Mouse (Mus musculus) frontal cortex, postnatal 10 days (tissue): ENCODE results near the gene Slc25a10.
"Not testable (repeated sequence)": the region's sequence is repeated elsewhere in the genome, so short reads cannot be mapped to it uniquely, and the experiment has no call there.

Experiments used
- DNase-seq, 2 experiments: peaks; one replicate each; pipeline ENCODE4 v3.0.0; 2022; ENCODE audit warnings: low spot score in 2 of 2, mixed read lengths in 1 of 2

Slc25a10 gene

GRCm38 (mm10) chr11:120510375-120511030 lies 18.9 kb downstream of the Slc25a10 start:
- DNase-seq: no peak

DNA sequence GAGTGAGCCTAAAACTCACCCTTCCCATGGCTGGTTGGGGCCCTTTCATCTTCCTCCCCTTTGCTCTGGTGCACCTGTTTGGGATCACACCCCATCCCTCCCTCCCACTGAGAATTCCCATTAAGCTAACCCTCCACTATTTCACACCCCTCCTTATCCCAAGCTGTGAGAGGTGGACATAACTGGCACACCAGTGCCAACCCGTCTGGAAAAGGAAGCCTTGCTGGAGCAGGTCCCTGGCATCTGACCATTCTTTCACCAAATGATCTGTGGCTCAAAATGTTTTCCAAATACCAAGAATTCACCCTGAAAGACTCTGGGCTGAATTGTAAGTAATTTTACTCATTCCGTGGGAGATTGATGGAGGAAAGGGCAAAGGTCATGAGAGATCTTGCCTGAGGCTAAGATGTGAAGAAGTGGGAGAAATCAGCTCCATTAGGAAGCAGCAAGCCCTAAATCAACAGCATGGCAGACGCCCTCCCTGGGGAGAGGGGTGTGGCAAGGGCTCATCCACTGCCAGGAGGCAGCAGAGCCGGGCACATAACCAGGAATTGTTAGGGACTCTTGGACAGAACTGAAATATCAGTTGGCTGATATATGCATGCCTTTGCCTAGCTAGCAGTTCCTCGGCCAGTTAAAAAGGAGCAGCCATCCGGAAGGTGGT lies 21.3 kb downstream of the Slc25a10 start:
- DNase-seq: no peak

- DNase-seq: not testable (repeated sequence)
Observed at GRCm38 (mm10) chr11:120514262-120514661, 22.6 kb downstream of the Slc25a10 start.

DNA sequence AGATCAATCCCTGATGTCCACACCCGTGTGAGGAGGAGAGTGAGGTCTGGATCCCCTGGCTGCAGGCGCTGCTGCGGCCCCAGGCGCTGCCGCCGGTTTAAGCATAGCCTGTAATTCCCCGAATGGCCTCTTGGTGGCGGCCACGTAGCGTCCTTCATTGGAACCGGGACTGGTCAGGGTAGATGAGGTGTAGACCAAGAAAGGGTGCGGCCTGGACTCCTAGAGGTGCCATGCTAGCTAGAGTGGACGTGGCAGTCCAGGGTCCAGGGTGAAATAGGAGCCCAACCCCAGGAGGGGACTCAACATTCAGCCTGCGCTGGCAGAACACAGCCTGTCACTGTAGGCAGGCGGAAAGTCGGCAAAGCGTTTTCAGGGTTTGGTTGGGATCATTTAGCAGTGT lies 24.0 kb downstream of the Slc25a10 start:
- peak; percentile 52 to 78 for DNase-seq

DNA sequence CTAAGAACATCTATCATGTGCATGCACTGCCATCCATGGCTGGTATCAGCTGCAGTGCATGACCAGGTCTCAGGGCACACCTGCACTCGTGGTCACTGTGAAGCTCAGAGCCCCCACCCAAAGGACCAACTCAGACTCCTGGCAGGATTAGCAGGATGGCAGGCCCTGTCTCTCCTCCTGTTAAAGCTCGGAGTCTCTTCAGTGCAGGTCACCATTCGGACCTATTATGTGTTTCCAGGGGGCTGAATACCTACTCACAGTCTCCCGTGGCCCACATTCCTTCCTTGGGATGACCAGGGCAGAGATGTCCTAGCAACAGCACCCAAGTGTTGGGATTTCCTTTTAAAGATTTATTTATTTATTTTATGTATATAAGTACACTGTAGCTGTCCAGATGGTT lies 25.5 kb downstream of the Slc25a10 start:
- no peak for DNase-seq

DNA sequence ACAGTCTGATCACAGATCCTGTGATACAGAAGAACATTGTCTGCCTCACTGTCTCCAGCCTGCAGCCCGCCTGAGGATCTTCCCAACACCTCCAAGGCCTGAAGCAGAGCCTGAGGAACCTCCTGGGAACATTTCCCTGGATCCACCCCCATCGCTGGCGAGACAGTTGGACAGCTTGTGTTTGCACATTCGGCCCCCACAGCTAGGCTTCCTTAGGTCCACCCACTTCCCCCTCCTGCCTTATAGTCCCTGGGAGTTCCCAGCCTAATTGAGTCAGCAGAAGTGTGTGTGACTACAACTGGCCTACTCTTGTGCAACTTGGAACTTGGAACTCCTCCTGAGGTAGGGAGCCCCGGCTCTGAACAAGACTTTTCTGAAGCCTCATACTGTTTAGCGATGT lies 26.4 kb downstream of the Slc25a10 start:
- DNase-seq: peak; percentile 46 to 64

DNA sequence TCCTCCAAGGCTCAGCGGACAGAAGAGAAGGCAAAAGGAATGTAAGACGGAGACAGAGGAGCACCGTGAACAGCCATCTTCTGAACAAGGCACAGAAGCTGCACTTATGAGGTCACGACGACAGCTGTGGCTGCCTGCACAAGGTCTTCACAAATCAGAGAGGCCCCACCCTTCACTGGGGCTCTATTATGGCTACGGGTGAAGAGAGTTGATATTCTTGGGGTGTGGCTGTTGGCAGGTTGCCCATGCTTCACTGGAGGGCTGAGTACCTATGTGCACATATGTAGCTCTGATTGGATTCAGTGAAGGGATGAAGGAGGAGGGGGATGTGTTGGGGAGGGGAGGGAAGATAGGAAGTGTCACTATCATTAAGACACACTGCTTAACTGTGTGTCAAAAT lies 26.9 kb downstream of the Slc25a10 start:
- no peak for DNase-seq

- no peak for DNase-seq
Observed at GRCm38 (mm10) chr11:120519738-120520137, 28.1 kb downstream of the Slc25a10 start.

DNA sequence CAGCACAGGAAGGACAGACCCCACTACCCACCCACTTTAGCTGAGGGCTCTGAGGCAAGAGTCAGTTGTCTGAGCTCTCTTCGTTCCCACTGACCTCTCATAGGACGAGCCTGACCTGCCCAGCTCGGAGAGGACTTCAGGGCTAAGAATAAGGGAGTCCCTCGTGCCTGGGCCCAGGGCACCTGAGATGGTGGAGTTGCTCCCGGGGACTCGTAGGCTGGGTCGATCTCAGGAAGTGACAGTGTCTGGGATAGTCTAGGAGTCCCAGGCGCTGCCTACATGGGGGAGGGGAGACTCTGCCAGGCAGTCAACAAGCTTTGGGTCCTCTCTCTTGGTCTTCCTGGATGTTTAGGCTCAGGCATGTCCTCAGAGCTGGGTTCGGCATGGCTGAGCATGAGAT lies 28.9 kb downstream of the Slc25a10 start:
- DNase-seq: no peak

GRCm38 (mm10) chr11:120520967-120521540 lies 29.4 kb downstream of the Slc25a10 start:
- DNase-seq: no peak

DNA sequence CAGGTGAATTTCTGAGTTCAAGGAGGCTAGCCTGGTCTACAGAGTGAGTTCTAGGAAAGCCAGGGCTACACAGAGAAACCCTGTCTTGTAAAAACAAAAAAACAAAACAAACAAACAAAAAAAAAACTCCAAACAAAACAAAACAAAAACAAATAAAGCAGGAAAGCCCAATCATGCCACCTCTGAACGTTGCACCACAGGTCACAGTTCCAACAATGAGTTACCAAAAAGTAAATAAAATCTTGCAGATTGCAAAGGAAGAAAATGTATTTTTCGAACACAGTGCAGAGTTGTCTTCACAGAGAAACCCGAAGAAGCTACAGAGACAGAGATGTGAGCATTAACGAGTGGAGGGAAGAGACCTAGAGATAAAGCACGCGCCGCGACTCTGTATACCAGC lies 30.9 kb downstream of the Slc25a10 start:
- no peak for DNase-seq

GRCm38 (mm10) chr11:120525959-120526358 lies 34.3 kb downstream of the Slc25a10 start:
- no peak for DNase-seq

GRCm38 (mm10) chr11:120527690-120528354 lies 36.2 kb downstream of the Slc25a10 start:
- no peak for DNase-seq

DNA sequence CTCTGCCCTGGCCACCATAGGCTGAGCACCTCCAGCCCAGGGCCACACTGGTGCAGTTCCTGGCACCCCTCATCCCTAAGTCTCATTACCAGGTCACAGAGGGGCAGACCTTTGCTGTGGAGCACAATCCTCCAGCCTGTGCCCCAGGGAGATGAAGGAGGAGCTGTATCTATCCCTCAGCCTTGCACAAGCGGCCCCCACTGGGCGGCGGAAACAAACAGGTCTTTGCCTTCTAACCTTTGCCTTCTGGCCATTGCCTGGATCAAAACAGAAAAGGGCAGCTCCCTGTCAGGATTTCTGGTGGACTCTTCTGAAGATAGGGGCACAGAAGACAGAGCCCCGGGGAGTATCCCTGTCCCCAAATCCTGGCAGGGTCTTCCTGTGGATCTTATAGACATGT lies 37.3 kb downstream of the Slc25a10 start:
- no peak for DNase-seq

DNA sequence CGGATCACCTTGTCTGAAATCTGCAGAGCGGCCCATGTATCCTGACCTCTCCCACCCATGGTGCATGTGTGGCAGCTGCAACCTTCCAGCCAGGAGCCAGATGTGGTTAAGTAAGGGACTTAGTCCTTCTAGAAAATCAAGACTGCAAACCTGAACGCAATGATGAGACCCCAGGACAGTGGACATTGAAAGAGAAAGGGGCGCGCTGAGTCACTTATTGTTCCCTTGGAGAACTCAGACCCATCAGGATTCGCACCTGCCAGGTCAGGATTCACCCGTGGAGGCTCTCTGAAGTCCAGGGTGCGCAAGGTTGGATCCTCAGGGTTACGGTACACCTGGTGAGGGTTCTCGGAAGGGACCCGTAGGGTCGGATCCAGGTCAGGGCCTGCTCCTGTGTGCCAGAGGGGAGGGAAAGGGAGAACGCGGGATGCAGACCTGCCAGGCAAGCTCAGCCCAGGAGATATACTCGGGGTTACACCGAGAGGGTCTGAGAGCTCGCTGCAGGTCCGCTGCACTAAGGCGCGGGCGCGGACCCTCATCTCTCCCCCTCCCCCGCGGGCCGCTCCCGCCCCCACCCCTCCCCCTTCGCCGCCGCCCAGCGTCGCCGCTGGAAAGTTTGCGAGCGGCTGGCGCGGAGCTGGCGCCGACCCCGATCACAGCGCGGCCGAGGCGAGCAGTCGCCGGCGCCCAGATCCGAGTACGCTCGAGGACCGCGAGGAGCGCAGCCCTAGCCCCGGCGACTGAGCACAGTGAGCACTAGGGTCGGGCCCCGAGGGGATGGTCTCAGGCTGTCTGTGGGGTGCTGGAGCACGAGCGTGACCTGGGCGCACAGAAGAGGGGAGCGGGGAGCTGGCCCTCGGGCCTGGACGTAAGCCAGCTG lies 38.7 kb downstream of the Slc25a10 start, which contains the start of gene Gcgr:
TSS of gene Gcgr (plus strand) at position 615 of the 880 bp plus-strand sequence.
- DNase-seq: no peak

DNA sequence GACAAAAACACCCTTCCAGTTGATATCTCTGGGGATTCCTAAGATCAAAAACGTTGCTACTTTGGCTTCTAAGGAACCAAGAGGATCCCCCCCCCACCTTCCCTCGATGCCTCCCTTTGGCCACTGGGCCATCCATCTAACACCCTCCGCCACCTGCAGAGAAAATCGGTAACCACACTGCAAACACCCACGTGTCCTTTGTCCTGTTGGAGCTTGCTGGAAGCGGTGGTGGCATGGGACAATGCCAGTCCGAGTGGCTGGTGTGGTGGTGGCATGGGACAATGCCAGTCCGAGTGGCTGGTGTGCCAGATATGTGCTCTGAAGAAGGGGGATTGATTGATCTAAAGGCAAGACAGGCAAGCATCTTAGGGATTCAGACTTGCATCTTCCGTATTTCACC lies 40.0 kb downstream of the Slc25a10 start:
- no peak for DNase-seq

DNA sequence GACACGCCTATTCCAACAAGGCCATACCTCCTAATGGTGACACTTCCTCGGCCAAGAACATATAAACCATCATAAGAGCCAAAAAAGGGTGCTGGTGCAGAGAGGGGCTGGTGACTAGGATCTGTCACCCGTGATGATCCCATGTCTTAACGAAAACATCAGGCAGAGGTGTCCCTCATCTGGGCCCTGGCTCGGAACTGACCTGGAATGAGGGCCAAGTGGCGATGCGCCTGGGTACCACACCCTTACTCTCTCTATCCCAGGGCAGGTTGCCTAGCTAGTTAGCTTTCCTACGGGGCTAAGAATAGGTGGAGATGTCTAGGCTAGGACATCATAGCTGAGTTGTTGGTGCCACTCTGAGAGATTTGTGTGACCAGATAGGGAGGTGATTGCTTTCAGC lies 42.5 kb downstream of the Slc25a10 start:
- no peak for DNase-seq

- no peak for DNase-seq
Observed at GRCm38 (mm10) chr11:120535145-120535544, 43.5 kb downstream of the Slc25a10 start.

DNA sequence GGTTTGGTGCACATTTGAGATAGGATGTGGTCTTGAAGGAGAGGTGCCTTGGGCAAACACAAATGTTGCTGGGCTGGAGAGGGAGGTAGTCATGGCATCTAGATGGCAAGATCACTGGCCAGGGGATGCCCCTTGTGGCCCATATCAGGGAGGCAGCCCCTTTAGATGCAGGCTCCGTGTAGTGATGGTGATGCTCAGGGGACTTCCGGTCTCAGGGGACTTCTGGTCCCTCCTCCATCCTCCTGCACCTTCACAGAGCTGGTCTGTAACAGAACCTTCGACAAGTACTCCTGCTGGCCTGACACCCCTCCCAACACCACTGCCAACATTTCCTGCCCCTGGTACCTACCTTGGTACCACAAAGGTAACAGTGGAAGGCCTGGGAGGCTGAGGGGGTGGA lies 44.2 kb downstream of the Slc25a10 start:
- DNase-seq: no peak

- no peak for DNase-seq
Observed at GRCm38 (mm10) chr11:120538485-120538884, 46.8 kb downstream of the Slc25a10 start.

GRCm38 (mm10) chr11:120538955-120539284 lies 47.3 kb downstream of the Slc25a10 start:
- no peak for DNase-seq
